Mouse (Mus musculus): Measurements from ENCODE around the gene Gm9922.

The Gm9922 gene

DNA sequence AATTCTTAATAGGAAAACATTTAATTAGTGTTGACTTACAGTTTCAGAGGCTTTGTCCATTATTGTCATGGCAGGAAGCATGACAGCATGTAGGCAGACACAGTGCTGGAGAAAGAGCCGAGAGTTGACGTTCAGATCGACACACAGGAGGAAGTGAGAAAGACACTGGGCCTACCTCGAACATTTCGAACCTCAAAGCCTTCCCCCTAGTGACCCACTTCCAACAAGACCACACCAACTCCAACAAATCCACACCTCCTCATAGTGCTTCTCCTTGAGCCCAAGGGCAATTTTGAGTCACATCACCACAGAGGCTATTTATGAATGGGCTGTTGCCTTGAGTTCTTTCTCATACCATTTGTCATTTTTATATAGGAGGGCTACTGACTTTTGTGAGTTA, 22.5 kb downstream of the Gm9922 start:
- in situ Hi-C loops (cut with MboI; ENCODE audit: low pct_unique_long_range_greater_than_20kb in 1 of 2, low sequenced_read_pairs in 2 of 2, unreplicated experiment in 1 of 2): no loop called here

DNA sequence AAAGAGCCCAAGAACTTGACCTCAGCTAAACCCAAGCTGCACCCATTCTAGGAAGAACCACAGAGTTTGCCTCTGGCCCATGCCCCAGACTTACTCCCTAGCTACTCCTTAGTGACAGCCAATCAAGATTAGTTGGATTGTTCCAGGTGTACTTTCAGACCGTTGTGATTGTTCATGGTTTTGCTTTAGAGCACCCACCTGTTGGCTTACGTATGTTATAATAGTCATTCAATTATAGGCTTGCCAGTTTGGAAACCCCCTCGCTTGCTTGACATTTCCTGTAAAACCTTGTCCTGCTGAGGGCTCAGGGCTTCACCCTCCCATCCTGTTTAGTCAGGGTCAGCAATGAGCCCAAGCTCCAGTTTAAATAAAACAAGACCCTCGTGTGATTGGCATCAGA, 25.1 kb downstream of the Gm9922 start:
- in situ Hi-C loops (cut with MboI; ENCODE audit: low pct_unique_long_range_greater_than_20kb in 1 of 2, low sequenced_read_pairs in 2 of 2, unreplicated experiment in 1 of 2): no loop called here

DNA sequence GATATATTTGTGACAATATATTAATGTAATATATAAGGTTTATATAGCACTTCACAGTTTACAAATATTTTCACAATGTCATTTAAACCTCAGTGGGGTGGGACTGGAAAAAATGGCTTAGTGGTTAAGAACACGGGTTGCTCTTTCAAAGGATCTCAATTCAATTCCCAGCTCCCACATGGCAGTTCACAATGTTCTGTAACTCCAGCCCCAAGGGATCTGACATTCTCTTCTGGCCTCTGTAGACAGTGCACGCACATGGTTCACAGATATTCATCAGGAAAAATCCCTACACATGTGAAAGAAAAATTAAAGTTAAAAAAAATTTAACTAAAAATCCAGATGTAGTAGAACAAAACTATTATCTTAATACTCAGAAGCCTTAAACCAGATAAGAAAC, 41.2 kb downstream of the Gm9922 start:
- in situ Hi-C loops (cut with MboI; ENCODE audit: low pct_unique_long_range_greater_than_20kb in 1 of 2, low sequenced_read_pairs in 2 of 2, unreplicated experiment in 1 of 2): no loop called here

DNA sequence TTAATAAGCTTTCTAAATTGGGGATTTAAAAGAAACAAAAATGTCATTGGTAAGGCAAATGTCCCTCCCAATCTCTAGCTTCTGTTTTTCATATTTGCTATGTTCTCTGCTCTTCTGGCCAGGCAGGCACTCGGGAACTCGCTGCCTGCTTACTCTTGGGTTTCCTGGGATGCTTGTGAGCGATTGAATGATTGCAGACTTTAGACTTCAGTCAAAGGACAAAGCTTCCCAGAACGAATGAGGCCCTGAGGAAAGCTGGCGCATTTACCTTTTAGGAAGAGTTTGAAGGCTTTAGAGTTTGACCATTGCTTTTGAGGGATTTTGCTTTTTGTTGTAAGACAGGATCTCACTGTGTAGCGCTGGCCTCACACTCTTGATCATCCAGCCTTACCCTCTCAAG, 41.9 kb downstream of the Gm9922 start:
- in situ Hi-C loops (cut with MboI; ENCODE audit: low pct_unique_long_range_greater_than_20kb in 1 of 2, low sequenced_read_pairs in 2 of 2, unreplicated experiment in 1 of 2): no loop called here
